Mouse (Mus musculus) monocyte, adult 5-6 weeks (primary cell): ENCODE results near the gene Smtnl2. TPM values are rescaled to one million over a fixed set of nuclear protein-coding genes. Genes with fewer than 3 reads are reported as not detected.
"Not testable (repeated sequence)": the region's sequence is repeated elsewhere in the genome, so short reads cannot be mapped to it uniquely, and the experiment has no call there.

Source experiments
- ATAC-seq: fragments of 153-309, 156-312 bp; replicated peaks from 2 replicates; pipeline ENCODE4 v1.8.0; 2017; ENCODE audit warnings: mild to moderate bottlenecking; ENCODE audit not compliant: low TSS enrichment, insufficient number of reproducible peaks, severe bottlenecking, poor library complexity, low FRiP score
- total RNA-seq: library from RNA; stranded (forward); fragments of 200-1000, 200-491, 200-594 nt; gene quantifications from 3 replicates; pipeline ENCODE4 v1.2.3, GENCODE M21; 2017

Smtnl2 gene
- total RNA-seq, 1 experiment from 2014 or later = not detected

GRCm38 (mm10) chr11:72369904-72370672, 41.4 kb downstream of the Smtnl2 start:
- ATAC-seq = no peak

GRCm38 (mm10) chr11:72367934-72368674, 43.4 kb downstream of the Smtnl2 start:
- no peak for ATAC-seq

GRCm38 (mm10) chr11:72366126-72366525, 45.4 kb downstream of the Smtnl2 start:
- ATAC-seq = no peak

- ATAC-seq = no peak
Measured at GRCm38 (mm10) chr11:72364526-72364925, 47.0 kb downstream of the Smtnl2 start.

- no peak for ATAC-seq
Measured at GRCm38 (mm10) chr11:72363523-72364240, 47.8 kb downstream of the Smtnl2 start.

GRCm38 (mm10) chr11:72362347-72362741, 49.2 kb downstream of the Smtnl2 start, which contains the start of gene Tekt1:
TSS of gene Tekt1 (minus strand) at chr11:72362442.
- no peak for ATAC-seq

- no peak for ATAC-seq
Measured at GRCm38 (mm10) chr11:72361385-72362346, 49.8 kb downstream of the Smtnl2 start.

GRCm38 (mm10) chr11:72354971-72355728, 56.4 kb downstream of the Smtnl2 start:
- peak; percentile 79 for ATAC-seq

- ATAC-seq = no peak
Measured at GRCm38 (mm10) chr11:72353186-72353585, 58.3 kb downstream of the Smtnl2 start.

- no peak for ATAC-seq
Measured at GRCm38 (mm10) chr11:72352272-72352671, 59.2 kb downstream of the Smtnl2 start.

- no peak for ATAC-seq
Measured at GRCm38 (mm10) chr11:72349652-72350051, 61.9 kb downstream of the Smtnl2 start.

GRCm38 (mm10) chr11:72349016-72349415, 62.5 kb downstream of the Smtnl2 start:
- ATAC-seq = no peak

GRCm38 (mm10) chr11:72348563-72348962, 63.0 kb downstream of the Smtnl2 start:
- no peak for ATAC-seq

- ATAC-seq = no peak
Measured at GRCm38 (mm10) chr11:72344486-72344885, 67.0 kb downstream of the Smtnl2 start.

- ATAC-seq = no peak
Measured at GRCm38 (mm10) chr11:72343904-72344303, 67.6 kb downstream of the Smtnl2 start.

- not testable (repeated sequence) for ATAC-seq
Measured at GRCm38 (mm10) chr11:72343238-72343625, 68.3 kb downstream of the Smtnl2 start.

GRCm38 (mm10) chr11:72342549-72343237, 68.8 kb downstream of the Smtnl2 start:
- peak; percentile 80 for ATAC-seq
